ENCODE assay signal across 12 mouse cellular contexts in the genomic region with DNA sequence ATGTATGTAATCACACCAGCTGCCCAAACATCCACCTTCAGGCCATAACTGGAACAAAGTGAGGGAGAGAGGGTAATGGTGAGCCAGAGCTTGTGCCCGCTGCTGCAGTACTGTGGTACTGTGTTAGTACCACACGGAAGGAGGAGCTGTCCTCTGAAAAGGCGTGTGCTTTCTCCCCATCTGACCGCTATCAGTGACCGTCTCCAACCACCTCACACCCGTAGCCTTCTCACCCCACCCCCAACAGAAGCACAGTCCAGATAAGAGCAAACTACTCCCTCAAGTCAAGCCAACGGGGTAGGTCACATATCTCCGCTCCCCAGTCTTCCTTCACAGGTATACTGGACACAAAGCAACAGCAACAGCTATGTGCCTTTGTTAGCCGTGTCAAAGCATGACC.
DNase-seq lines count a peak whose midpoint lies in the region; ATAC-seq and TF ChIP-seq lines count a peak whose summit lies in the region.
"Had no signal": no experiment of that assay in that cellular context is flagged by ENCODE, and none has a peak within 500 bp of the region (broad histone marks: within the 10 kb centered on the region; RNA-seq: fewer than 3 reads in every experiment).

No protein-coding gene starts in this region.

- DNase-seq in forebrain, embryonic 11.5 days (ENCODE audit: low spot score), result no peak
- peak; percentile 65 for DNase-seq in spleen, adult 12 weeks (ENCODE audit: low spot score)
- no peak for DNase-seq in spleen, adult 18-20 months
- DNase-seq in liver, postnatal 0 days, result peak; percentile 71
- no peak for DNase-seq in adrenal gland, postnatal 36 days
- DNase-seq in ovary, postnatal 14 days (ENCODE audit: low spot score), result no peak
- DNase-seq in layer of hippocampus, adult 2 months (ENCODE audit: low spot score in 2 of 2), result no peak
- DNase-seq: cerebellum, adult 11-12 months; retina, postnatal 1 day had no signal

- H3K27me3 ChIP-seq in forebrain, embryonic 11.5 days (ENCODE audit: control insufficient read depth, insufficient read depth, low read length), result no peaks in the 10 kb centered on the region
- no peaks in the 10 kb centered on the region for H3K27me3 ChIP-seq in forebrain, embryonic 15.5 days
- no peaks in the 10 kb centered on the region for H3K27me3 ChIP-seq in liver, postnatal 0 days (ENCODE audit: insufficient read depth, low read length)

- no peaks in the 10 kb centered on the region for H3K36me3 ChIP-seq in forebrain, embryonic 11.5 days (ENCODE audit: control insufficient read depth, insufficient read depth, low read length)
- H3K36me3 ChIP-seq in forebrain, embryonic 15.5 days, result peaks cover 32% of the 10 kb centered on the region
- H3K36me3 ChIP-seq in liver, postnatal 0 days (replicated peaks; ENCODE audit: insufficient read depth, low read length), result no peaks in the 10 kb centered on the region
- H3K36me3 ChIP-seq: G1E had no signal

- H3K4me2 ChIP-seq in forebrain, embryonic 11.5 days (ENCODE audit: low read depth, low read length, severe bottlenecking), result no peak overlapping the region
- no peak overlapping the region for H3K4me2 ChIP-seq in forebrain, embryonic 15.5 days (replicated peaks)
- peak overlapping the region; percentile 66 for H3K4me2 ChIP-seq in liver, postnatal 0 days (ENCODE audit: low read depth, low read length)
- H3K4me2 ChIP-seq: midbrain, embryonic 11.5 days had no signal

- no peak overlapping the region for H3K27ac ChIP-seq in forebrain, embryonic 11.5 days (ENCODE audit: low read depth, low read length)
- no peak overlapping the region for H3K27ac ChIP-seq in forebrain, embryonic 15.5 days (replicated peaks)
- peak overlapping the region; percentile 75 for H3K27ac ChIP-seq in liver, postnatal 0 days (ENCODE audit: low read depth)
- no peak overlapping the region for H3K27ac ChIP-seq in layer of hippocampus, adult 2 months

- no peaks in the 10 kb centered on the region for H3K9me3 ChIP-seq in forebrain, embryonic 11.5 days (ENCODE audit: control insufficient read depth, low read length)
- H3K9me3 ChIP-seq in forebrain, embryonic 15.5 days, result no peaks in the 10 kb centered on the region
- H3K9me3 ChIP-seq in liver, postnatal 0 days (ENCODE audit: low read length), result no peaks in the 10 kb centered on the region
- H3K9me3 ChIP-seq: G1E had no signal

- no peaks in the 10 kb centered on the region for H3K4me1 ChIP-seq in forebrain, embryonic 11.5 days (replicated peaks; ENCODE audit: control insufficient read depth, insufficient read depth, low read length)
- H3K4me1 ChIP-seq in forebrain, embryonic 15.5 days, result no peaks in the 10 kb centered on the region
- H3K4me1 ChIP-seq in liver, postnatal 0 days (ENCODE audit: insufficient read depth), result peaks cover 12% of the 10 kb centered on the region

- peak; percentile 39 for TF ChIP-seq CTCF in liver, postnatal 0 days (IDR thresholded peaks at IDR 0.05; ENCODE audit: low read depth)
- no peak for TF ChIP-seq CTCF in layer of hippocampus, adult 2 months (conservative IDR thresholded peaks at IDR 0.05)

- no peak overlapping the region for H3K4me3 ChIP-seq in forebrain, embryonic 11.5 days (ENCODE audit: low read depth, low read length)
- H3K4me3 ChIP-seq in forebrain, embryonic 15.5 days, result no peak overlapping the region
- peak overlapping the region; percentile 49 for H3K4me3 ChIP-seq in liver, postnatal 0 days (ENCODE audit: low read depth, low read length)
- H3K4me3 ChIP-seq in layer of hippocampus, adult 2 months, result no peak overlapping the region

- 0 out of 2 replicates have a peak, but pooled peaks have one; percentile 21 for ATAC-seq in forebrain, embryonic 11.5 days (replicated peaks; ENCODE audit: low FRiP score)
- no peak for ATAC-seq in forebrain, embryonic 15.5 days (replicated peaks)
- ATAC-seq in liver, postnatal 0 days, result peak; percentile 99

- no peak overlapping the region for H3K9ac ChIP-seq in forebrain, embryonic 11.5 days (ENCODE audit: low read length)
- H3K9ac ChIP-seq in forebrain, embryonic 15.5 days (replicated peaks), result no peak overlapping the region
- H3K9ac ChIP-seq in liver, postnatal 0 days (replicated peaks), result peak overlapping the region; percentile 55

- peak; percentile 90 for TF ChIP-seq EP300 in liver, postnatal 0 days (IDR thresholded peaks at IDR 0.05; ENCODE audit: low read depth)

- WGBS in forebrain, embryonic 11.5 days, result 95% methylated on average over 9 of the region's 9 CpGs
- WGBS in forebrain, embryonic 15.5 days, result 94% methylated on average over 9 of the region's 9 CpGs
- 58% methylated on average over 9 of the region's 9 CpGs for WGBS in liver, postnatal 0 days (ENCODE audit: insufficient replicate concordance)

Comparison
In these comparisons a context has a peak if more than half of its experiments do, and no peak if none do; other contexts are left out.
1. DNase-seq: peak in spleen, adult 12 weeks (single experiment) and liver, postnatal 0 days (single experiment); none in forebrain, embryonic 11.5 days (single experiment), spleen, adult 18-20 months (0 of 2), adrenal gland, postnatal 36 days (0 of 2), ovary, postnatal 14 days (single experiment) and layer of hippocampus, adult 2 months (0 of 2).